Mouse (Mus musculus): ENCODE measurements around the gene 1500011B03Rik.

1500011B03Rik gene

GRCm38 (mm10) chr5:114783405-114784163, 39.7 kb downstream of the 1500011B03Rik start:
- in situ Hi-C loops (cut with MboI; ENCODE audit: low sequenced_read_pairs), result no loop called here

GRCm38 (mm10) chr5:114782991-114783390, 40.3 kb downstream of the 1500011B03Rik start:
- in situ Hi-C loops (cut with MboI; ENCODE audit: low sequenced_read_pairs), result no loop called here

- in situ Hi-C loops (cut with MboI; ENCODE audit: low sequenced_read_pairs), result no loop called here
These were observed 42.4 kb downstream of the 1500011B03Rik start for GRCm38 (mm10) chr5:114780912-114781311.

GRCm38 (mm10) chr5:114779956-114780489, 43.2 kb downstream of the 1500011B03Rik start:
- in situ Hi-C loops (cut with MboI; ENCODE audit: low sequenced_read_pairs), result no loop called here

GRCm38 (mm10) chr5:114776174-114776573, 47.1 kb downstream of the 1500011B03Rik start:
- in situ Hi-C loops (cut with MboI; ENCODE audit: low sequenced_read_pairs), result no loop called here

GRCm38 (mm10) chr5:114775056-114775979, 48.0 kb downstream of the 1500011B03Rik start, which contains the start of gene Git2:
Git2 (minus strand) TSS chr5:114775517.
- in situ Hi-C loops (cut with MboI; ENCODE audit: low sequenced_read_pairs), result no loop called here

GRCm38 (mm10) chr5:114774403-114775051, 48.7 kb downstream of the 1500011B03Rik start, which contains the start of gene Ankrd13a:
Ankrd13a (plus strand) TSS chr5:114774677.
- in situ Hi-C loops (cut with MboI; ENCODE audit: low sequenced_read_pairs), result no loop called here

- in situ Hi-C loops (cut with MboI; ENCODE audit: low sequenced_read_pairs), result no loop called here
These were observed 49.5 kb downstream of the 1500011B03Rik start for GRCm38 (mm10) chr5:114773780-114774179.

- in situ Hi-C loops (cut with MboI; ENCODE audit: low sequenced_read_pairs), result no loop called here
These were observed 50.0 kb downstream of the 1500011B03Rik start for GRCm38 (mm10) chr5:114773211-114773710.

- in situ Hi-C loops (cut with MboI; ENCODE audit: low sequenced_read_pairs), result no loop called here
These were observed 50.6 kb downstream of the 1500011B03Rik start for GRCm38 (mm10) chr5:114772456-114773203.

- in situ Hi-C loops (cut with MboI; ENCODE audit: low sequenced_read_pairs), result no loop called here
These were observed 51.5 kb downstream of the 1500011B03Rik start for GRCm38 (mm10) chr5:114771796-114772195.

GRCm38 (mm10) chr5:114769786-114770185, 53.5 kb downstream of the 1500011B03Rik start:
- in situ Hi-C loops (cut with MboI; ENCODE audit: low sequenced_read_pairs), result no loop called here

GRCm38 (mm10) chr5:114767185-114767584, 56.1 kb downstream of the 1500011B03Rik start:
- in situ Hi-C loops (cut with MboI; ENCODE audit: low sequenced_read_pairs), result no loop called here

GRCm38 (mm10) chr5:114766686-114767085, 56.6 kb downstream of the 1500011B03Rik start:
- in situ Hi-C loops (cut with MboI; ENCODE audit: low sequenced_read_pairs), result no loop called here

GRCm38 (mm10) chr5:114764812-114765735, 58.2 kb downstream of the 1500011B03Rik start:
- in situ Hi-C loops (cut with MboI; ENCODE audit: low sequenced_read_pairs), result no loop called here

GRCm38 (mm10) chr5:114761980-114762379, 61.3 kb downstream of the 1500011B03Rik start:
- in situ Hi-C loops (cut with MboI; ENCODE audit: low sequenced_read_pairs), result no loop called here

- in situ Hi-C loops (cut with MboI; ENCODE audit: low sequenced_read_pairs), result no loop called here
These were observed 63.7 kb downstream of the 1500011B03Rik start for GRCm38 (mm10) chr5:114759536-114760090.
